Mouse (Mus musculus): Measurements from ENCODE around the gene Mcfd2.

- TF ChIP-seq CTCF (conservative IDR thresholded peaks at IDR 0.05 in 1 of 2, IDR thresholded peaks at IDR 0.05 in 1 of 2; ENCODE audit: low read depth in 2 of 2, low read length in 2 of 2) (no peak), ZKSCAN1 (IDR thresholded peaks at IDR 0.05; ENCODE audit: borderline replicate concordance, low read depth, low read length) (no peak), TBP (conservative IDR thresholded peaks at IDR 0.05; ENCODE audit: low read depth, low read length) (no peak), POLR2A (IDR thresholded peaks at IDR 0.05; ENCODE audit: low read depth, low read length) (no peak), E2F4 (IDR thresholded peaks at IDR 0.05; ENCODE audit: insufficient replicate concordance, low read depth, low read length) (no peak), SMC3 (IDR thresholded peaks at IDR 0.05; ENCODE audit: low read depth, low read length) (no peak), EP300 (IDR thresholded peaks at IDR 0.05; ENCODE audit: low read length) (no peak), MEF2A (IDR thresholded peaks at IDR 0.05; ENCODE audit: borderline replicate concordance, low read depth, low read length) (no peak), UBTF (IDR thresholded peaks at IDR 0.05; ENCODE audit: low read depth, low read length) (no peak), ZMIZ1 (IDR thresholded peaks at IDR 0.05; ENCODE audit: low read depth, low read length) (no peak), KAT2A (IDR thresholded peaks at IDR 0.05; ENCODE audit: insufficient replicate concordance, low read length) (no peak), ZNF384 (IDR thresholded peaks at IDR 0.05; ENCODE audit: low read depth, low read length) (no peak), USF2 (conservative IDR thresholded peaks at IDR 0.05; ENCODE audit: low read depth, low read length) (no peak), HCFC1 (IDR thresholded peaks at IDR 0.05; ENCODE audit: low read depth, low read length) (no peak)
These were observed 10.1 kb downstream of the Mcfd2 start for GRCm38 (mm10) chr17:87255672-87256071.
